Mouse (Mus musculus) bone marrow macrophage, adult 2 months (primary cell): ENCODE results near the gene Gbp8.
"Not testable (repeated sequence)": the region's sequence is repeated elsewhere in the genome, so short reads cannot be mapped to it uniquely, and the experiment has no call there.

Experiments used
- CTCF ChIP-seq: IDR thresholded peaks from 2 replicates; pipeline ENCODE4 v1.5.1; 2012; ENCODE audit warnings: low read depth, mild to moderate bottlenecking, low read length, moderate library complexity
- POLR2A ChIP-seq: IDR thresholded peaks from 2 replicates; pipeline ENCODE4 v1.6.1; 2012; ENCODE audit warnings: mild to moderate bottlenecking, low read depth, low read length, borderline replicate concordance

- not testable (repeated sequence) for TF ChIP-seq CTCF, POLR2A
Measured at GRCm38 (mm10) chr5:105145731-105146130, 6.4 kb upstream of the Gbp8 start.
